Mouse (Mus musculus): ENCODE data around the gene Myh7b. TPM values are rescaled to one million over a fixed set of nuclear protein-coding genes. Genes with fewer than 3 reads are reported as not detected.
A peak's percentile ranks its signal among the peaks of the same experiment; 100 is the strongest.

The Myh7b gene
- polyA plus RNA-seq, 1 experiment from 2014 or later: 0.34 TPM

DNA sequence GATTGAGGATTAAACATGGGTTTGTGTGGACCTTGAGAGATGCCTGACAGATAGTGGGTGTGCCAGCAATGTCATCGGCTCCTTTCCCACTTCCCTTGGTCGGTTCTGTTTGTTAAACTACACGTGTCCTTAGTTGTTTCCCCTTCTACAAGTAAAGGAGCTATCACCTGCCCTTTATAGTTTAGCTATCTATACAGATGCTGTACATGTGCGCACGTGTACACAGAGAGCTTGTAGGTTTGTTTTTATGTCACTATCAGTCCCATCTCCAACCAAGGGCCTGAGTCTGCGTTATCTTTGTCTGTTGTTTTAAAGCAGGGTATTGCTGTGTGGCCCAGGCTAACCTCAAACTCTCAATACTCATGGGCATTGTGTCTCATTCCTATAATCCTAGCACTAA is 13.0 kb downstream of the Myh7b start:
- H3K4me2 ChIP-seq (ENCODE audit: low read depth, low read length): no peak overlapping the region
- H3K4me1 ChIP-seq (ENCODE audit: control insufficient read depth, insufficient read depth, low read length): no peaks in the 10 kb centered on the region
- no peak for DNase-seq (ENCODE audit: low spot score)
- H3K27me3 ChIP-seq (ENCODE audit: control insufficient read depth, insufficient read depth, low read length): peaks cover 17% of the 10 kb centered on the region
- no peak overlapping the region for H3K4me3 ChIP-seq (ENCODE audit: low read depth, low read length)
- WGBS: 91% methylated on average over 6 of the region's 6 CpGs
- H3K36me3 ChIP-seq (replicated peaks; ENCODE audit: control insufficient read depth, insufficient read depth, low read depth, low read length): no peaks in the 10 kb centered on the region
- no peak overlapping the region for H3K27ac ChIP-seq (replicated peaks; ENCODE audit: low read depth, low read length)
- H3K9ac ChIP-seq (replicated peaks; ENCODE audit: low read length): no peak overlapping the region
- H3K9me3 ChIP-seq (replicated peaks; ENCODE audit: control insufficient read depth, low read length): no peaks in the 10 kb centered on the region
- no peak for ATAC-seq (replicated peaks; ENCODE audit: insufficient number of reproducible peaks, low FRiP score, low TSS enrichment, low read depth)

DNA sequence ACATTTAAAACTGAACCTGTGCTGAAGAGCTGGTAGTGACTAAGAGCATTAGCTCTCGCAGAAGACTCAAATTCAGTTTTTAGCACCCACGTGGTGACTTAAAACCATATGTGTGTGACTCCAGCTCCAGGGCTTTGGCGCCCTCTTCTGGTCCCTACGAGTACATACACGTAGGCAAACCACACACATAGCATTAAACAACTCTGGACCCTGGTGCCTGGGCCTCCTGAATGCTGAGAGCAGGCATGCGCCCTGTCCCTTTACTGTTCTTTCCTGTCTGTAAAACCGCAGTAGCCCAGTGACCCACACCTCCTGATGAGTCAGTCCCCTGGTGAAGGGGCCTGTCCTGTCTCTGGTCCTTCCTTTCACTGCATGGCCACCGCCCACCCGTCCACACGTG is 13.7 kb downstream of the Myh7b start:
- no peaks in the 10 kb centered on the region for H3K36me3 ChIP-seq (replicated peaks; ENCODE audit: control insufficient read depth, insufficient read depth, low read depth, low read length)
- H3K4me1 ChIP-seq (ENCODE audit: control insufficient read depth, insufficient read depth, low read length): no peaks in the 10 kb centered on the region; the same call in none of the 2 replicates
- H3K9me3 ChIP-seq (replicated peaks; ENCODE audit: control insufficient read depth, low read length): no peaks in the 10 kb centered on the region
- no peak overlapping the region for H3K9ac ChIP-seq (replicated peaks; ENCODE audit: low read length)
- ATAC-seq (replicated peaks; ENCODE audit: insufficient number of reproducible peaks, low FRiP score, low TSS enrichment, low read depth) (no peak), DNase-seq (ENCODE audit: low spot score) (peak; percentile 69)
- WGBS: 40% methylated on average over 10 of the region's 10 CpGs
- no peak overlapping the region for H3K27ac ChIP-seq (replicated peaks; ENCODE audit: low read depth, low read length)
- H3K4me3 ChIP-seq (ENCODE audit: low read depth, low read length): no peak overlapping the region
- H3K4me2 ChIP-seq (ENCODE audit: low read depth, low read length): no peak overlapping the region
- H3K27me3 ChIP-seq (ENCODE audit: control insufficient read depth, insufficient read depth, low read length): peaks cover 24% of the 10 kb centered on the region

DNA sequence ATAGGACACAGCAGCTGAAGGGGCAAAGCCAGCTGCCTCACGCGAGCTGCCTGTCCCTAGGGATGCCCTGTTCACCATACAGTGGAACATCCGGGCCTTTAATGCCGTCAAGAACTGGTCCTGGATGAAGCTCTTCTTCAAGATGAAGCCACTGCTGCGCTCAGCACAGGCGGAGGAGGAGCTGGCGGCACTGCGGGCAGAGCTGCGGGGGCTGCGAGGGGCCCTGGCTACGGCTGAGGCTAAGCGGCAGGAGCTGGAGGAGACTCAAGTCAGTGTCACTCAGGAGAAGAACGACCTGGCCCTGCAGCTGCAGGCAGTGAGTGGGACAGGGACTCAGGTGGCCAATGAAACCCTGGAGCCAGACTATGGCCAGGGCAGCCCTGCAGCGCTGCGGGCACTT is 15.3 kb downstream of the Myh7b start:
- Histone ChIP-seq H3K27ac (replicated peaks; ENCODE audit: low read depth, low read length) (no peak overlapping the region), H3K27me3 (ENCODE audit: control insufficient read depth, insufficient read depth, low read length) (peaks cover 39% of the 10 kb centered on the region)

DNA sequence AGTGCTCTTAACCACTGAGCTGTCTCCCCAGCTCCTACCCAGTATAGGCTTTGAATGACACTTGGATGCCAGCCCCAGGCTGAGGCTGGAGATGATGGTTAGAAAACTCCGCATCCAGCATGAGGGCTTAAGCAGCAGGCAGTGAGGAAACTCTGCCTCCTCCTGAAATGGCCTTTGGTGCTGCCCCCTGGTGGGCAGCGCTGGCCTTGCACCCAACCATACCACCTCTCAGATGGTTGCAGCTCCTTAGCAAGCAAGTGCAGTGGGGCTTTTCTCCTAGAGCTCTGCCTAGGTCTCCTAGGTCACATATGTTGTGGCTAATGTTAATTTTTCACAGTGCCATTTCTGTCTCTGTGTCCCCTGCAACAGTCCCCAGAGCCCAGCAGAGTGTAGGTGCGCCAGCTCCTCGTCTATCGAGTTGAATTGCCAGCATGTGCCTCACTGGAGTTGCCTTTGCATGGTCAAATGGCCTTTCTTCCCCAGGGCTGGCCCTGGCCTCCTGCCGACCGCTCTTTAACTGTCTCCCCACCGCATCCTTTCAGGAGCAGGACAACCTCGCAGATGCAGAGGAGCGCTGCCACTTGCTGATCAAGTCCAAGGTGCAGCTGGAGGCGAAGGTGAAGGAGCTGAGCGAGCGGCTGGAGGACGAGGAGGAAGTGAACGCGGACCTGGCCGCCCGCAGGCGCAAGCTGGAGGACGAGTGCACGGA is 16.2 kb downstream of the Myh7b start:
- peaks cover 48% of the 10 kb centered on the region for H3K27me3 ChIP-seq (ENCODE audit: control insufficient read depth, insufficient read depth, low read length)

More for the DNA sequence above, 15.3 kb downstream of the Myh7b start:
- Histone ChIP-seq H3K9ac (replicated peaks; ENCODE audit: low read length) (no peak overlapping the region), H3K9me3 (replicated peaks; ENCODE audit: control insufficient read depth, low read length) (no peaks in the 10 kb centered on the region), H3K4me1 (ENCODE audit: control insufficient read depth, insufficient read depth, low read length) (no peaks in the 10 kb centered on the region; the same call in none of the 2 replicates), H3K4me3 (ENCODE audit: low read depth, low read length) (no peak overlapping the region), H3K36me3 (replicated peaks; ENCODE audit: control insufficient read depth, insufficient read depth, low read depth, low read length) (no peaks in the 10 kb centered on the region), H3K4me2 (ENCODE audit: low read depth, low read length) (no peak overlapping the region)
- DNase-seq (ENCODE audit: low spot score): no peak
- ATAC-seq (replicated peaks; ENCODE audit: insufficient number of reproducible peaks, low FRiP score, low TSS enrichment, low read depth): no peak
- 46% methylated on average over 15 of the region's 15 CpGs for WGBS

DNA sequence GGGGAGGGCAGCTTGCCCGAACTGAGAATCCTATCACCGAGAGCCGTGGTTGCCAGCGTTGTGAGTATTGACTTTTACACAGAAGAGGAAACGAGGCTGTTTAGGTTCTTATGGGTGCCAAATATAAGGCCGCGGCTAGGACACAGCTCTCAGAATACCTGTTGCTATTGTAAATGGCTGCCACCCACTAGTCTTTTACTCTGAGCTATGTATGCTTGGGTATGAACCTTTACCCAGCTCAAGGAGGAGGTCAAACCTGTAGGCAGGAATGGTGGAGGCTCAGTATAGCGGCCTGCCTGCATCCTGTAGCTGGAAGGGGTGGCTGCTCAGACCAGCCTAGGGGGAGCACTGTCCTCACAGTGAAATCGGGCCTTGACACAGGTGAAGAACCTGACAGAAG is 17.1 kb downstream of the Myh7b start:
- Histone ChIP-seq H3K4me2 (ENCODE audit: low read depth, low read length) (no peak overlapping the region), H3K27ac (replicated peaks; ENCODE audit: low read depth, low read length) (no peak overlapping the region), H3K4me3 (ENCODE audit: low read depth, low read length) (no peak overlapping the region), H3K9ac (replicated peaks; ENCODE audit: low read length) (no peak overlapping the region), H3K9me3 (replicated peaks; ENCODE audit: control insufficient read depth, low read length) (no peaks in the 10 kb centered on the region), H3K4me1 (ENCODE audit: control insufficient read depth, insufficient read depth, low read length) (no peaks in the 10 kb centered on the region; the same call in none of the 2 replicates), H3K36me3 (replicated peaks; ENCODE audit: control insufficient read depth, insufficient read depth, low read depth, low read length) (no peaks in the 10 kb centered on the region), H3K27me3 (ENCODE audit: control insufficient read depth, insufficient read depth, low read length) (peaks cover 54% of the 10 kb centered on the region)
- DNase-seq (ENCODE audit: low spot score) (no peak), ATAC-seq (replicated peaks; ENCODE audit: insufficient number of reproducible peaks, low FRiP score, low TSS enrichment, low read depth) (no peak)
- WGBS: 78% methylated on average over 9 of the region's 9 CpGs

More for the DNA sequence above, 16.2 kb downstream of the Myh7b start:
- DNase-seq (ENCODE audit: low spot score) (peak; percentile 83), ATAC-seq (replicated peaks; ENCODE audit: insufficient number of reproducible peaks, low FRiP score, low TSS enrichment, low read depth) (no peak)
- Histone ChIP-seq H3K9me3 (replicated peaks; ENCODE audit: control insufficient read depth, low read length) (no peaks in the 10 kb centered on the region), H3K36me3 (replicated peaks; ENCODE audit: control insufficient read depth, insufficient read depth, low read depth, low read length) (no peaks in the 10 kb centered on the region), H3K4me3 (ENCODE audit: low read depth, low read length) (no peak overlapping the region), H3K4me1 (ENCODE audit: control insufficient read depth, insufficient read depth, low read length) (no peaks in the 10 kb centered on the region; the same call in none of the 2 replicates), H3K4me2 (ENCODE audit: low read depth, low read length) (no peak overlapping the region), H3K27ac (replicated peaks; ENCODE audit: low read depth, low read length) (no peak overlapping the region), H3K9ac (replicated peaks; ENCODE audit: low read length) (no peak overlapping the region)
- WGBS: 36% methylated on average over 21 of the region's 21 CpGs

DNA sequence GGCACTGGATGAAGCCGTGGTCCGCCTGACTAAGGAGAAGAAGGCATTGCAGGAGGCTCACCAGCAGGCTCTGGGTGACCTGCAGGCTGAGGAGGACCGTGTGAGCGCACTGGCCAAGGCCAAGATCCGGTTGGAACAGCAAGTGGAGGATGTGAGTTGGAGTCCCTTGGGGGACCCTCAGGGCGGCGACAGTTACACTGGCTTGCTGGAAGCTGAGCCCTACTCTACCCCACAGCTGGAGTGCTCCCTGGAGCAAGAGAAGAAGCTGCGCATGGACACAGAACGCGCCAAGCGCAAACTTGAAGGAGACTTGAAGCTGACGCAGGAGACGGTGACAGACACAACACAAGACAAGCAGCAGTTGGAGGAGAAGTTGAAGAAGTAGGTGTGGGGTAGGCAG is 17.5 kb downstream of the Myh7b start:
- DNase-seq (ENCODE audit: low spot score): no peak
- ATAC-seq (replicated peaks; ENCODE audit: insufficient number of reproducible peaks, low FRiP score, low TSS enrichment, low read depth): no peak
- no peaks in the 10 kb centered on the region; the same call in 1 of the 2 replicates for H3K36me3 ChIP-seq (replicated peaks; ENCODE audit: control insufficient read depth, insufficient read depth, low read depth, low read length)
- no peaks in the 10 kb centered on the region for H3K9me3 ChIP-seq (replicated peaks; ENCODE audit: control insufficient read depth, low read length)
- no peak overlapping the region for H3K27ac ChIP-seq (replicated peaks; ENCODE audit: low read depth, low read length)
- no peaks in the 10 kb centered on the region; the same call in none of the 2 replicates for H3K4me1 ChIP-seq (ENCODE audit: control insufficient read depth, insufficient read depth, low read length)
- no peak overlapping the region for H3K4me3 ChIP-seq (ENCODE audit: low read depth, low read length)
- peaks cover 54% of the 10 kb centered on the region for H3K27me3 ChIP-seq (ENCODE audit: control insufficient read depth, insufficient read depth, low read length)
- H3K9ac ChIP-seq (replicated peaks; ENCODE audit: low read length): no peak overlapping the region
- no peak overlapping the region; the same call in 1 of the 2 replicates for H3K4me2 ChIP-seq (ENCODE audit: low read depth, low read length)
- WGBS: 62% methylated on average over 13 of the region's 13 CpGs

DNA sequence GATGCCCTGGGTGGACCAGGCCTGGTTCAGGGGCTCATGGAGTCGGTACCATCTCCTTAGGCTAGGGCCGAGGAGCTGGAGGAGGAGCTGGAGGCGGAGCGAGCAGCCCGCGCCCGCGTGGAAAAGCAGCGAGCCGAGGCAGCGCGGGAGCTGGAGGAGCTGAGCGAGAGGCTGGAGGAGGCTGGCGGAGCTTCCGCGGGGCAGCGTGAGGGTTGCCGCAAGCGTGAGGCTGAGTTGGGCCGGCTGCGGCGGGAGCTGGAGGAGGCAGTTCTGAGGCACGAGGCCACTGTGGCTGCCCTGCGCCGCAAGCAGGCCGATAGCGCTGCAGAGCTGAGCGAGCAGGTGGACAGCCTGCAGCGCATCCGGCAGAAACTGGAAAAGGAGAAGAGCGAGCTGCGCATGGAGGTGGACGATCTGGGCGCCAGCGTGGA is 18.2 kb downstream of the Myh7b start:
- ATAC-seq (replicated peaks; ENCODE audit: insufficient number of reproducible peaks, low FRiP score, low TSS enrichment, low read depth): 0 out of 2 replicates have a peak, but pooled peaks have one; percentile 10

DNA sequence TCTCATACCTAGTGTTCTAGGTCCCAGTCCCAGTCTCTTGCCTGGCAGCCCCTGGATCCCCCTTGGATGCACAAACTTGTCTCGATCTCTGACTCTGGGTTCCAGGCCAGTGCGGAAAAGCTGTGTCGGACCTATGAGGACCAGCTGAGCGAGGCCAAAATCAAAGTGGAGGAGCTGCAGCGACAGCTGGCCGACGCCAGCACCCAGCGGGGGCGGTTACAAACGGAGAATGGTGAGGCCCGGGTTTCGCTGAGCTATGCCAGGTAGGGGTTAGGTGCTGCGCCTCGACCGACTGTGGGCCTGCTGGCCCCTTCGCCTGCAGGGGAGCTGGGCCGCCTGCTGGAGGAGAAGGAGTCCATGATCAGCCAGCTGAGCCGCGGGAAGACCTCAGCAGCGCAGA is 19.1 kb downstream of the Myh7b start:
- no peaks in the 10 kb centered on the region; the same call in none of the 2 replicates for H3K4me1 ChIP-seq (ENCODE audit: control insufficient read depth, insufficient read depth, low read length)
- WGBS: 20% methylated on average over 20 of the region's 20 CpGs
- DNase-seq (ENCODE audit: low spot score) (peak; percentile 20), ATAC-seq (replicated peaks; ENCODE audit: insufficient number of reproducible peaks, low FRiP score, low TSS enrichment, low read depth) (no peak)
- H3K4me2 ChIP-seq (ENCODE audit: low read depth, low read length): no peak overlapping the region
- H3K4me3 ChIP-seq (ENCODE audit: low read depth, low read length): no peak overlapping the region
- no peak overlapping the region for H3K9ac ChIP-seq (replicated peaks; ENCODE audit: low read length)
- peaks cover 54% of the 10 kb centered on the region for H3K27me3 ChIP-seq (ENCODE audit: control insufficient read depth, insufficient read depth, low read length)
- no peak overlapping the region for H3K27ac ChIP-seq (replicated peaks; ENCODE audit: low read depth, low read length)
- peaks cover 9% of the 10 kb centered on the region; the same call in 1 of the 2 replicates for H3K36me3 ChIP-seq (replicated peaks; ENCODE audit: control insufficient read depth, insufficient read depth, low read depth, low read length)
- no peaks in the 10 kb centered on the region for H3K9me3 ChIP-seq (replicated peaks; ENCODE audit: control insufficient read depth, low read length)

More for the DNA sequence above, 18.2 kb downstream of the Myh7b start:
- H3K27ac ChIP-seq (replicated peaks; ENCODE audit: low read depth, low read length): no peak overlapping the region
- no peaks in the 10 kb centered on the region for H3K9me3 ChIP-seq (replicated peaks; ENCODE audit: control insufficient read depth, low read length)
- H3K4me2 ChIP-seq (ENCODE audit: low read depth, low read length): peak overlapping the region; percentile 85
- H3K9ac ChIP-seq (replicated peaks; ENCODE audit: low read length): peak overlapping the region; percentile 51
- peaks cover 54% of the 10 kb centered on the region for H3K27me3 ChIP-seq (ENCODE audit: control insufficient read depth, insufficient read depth, low read length)
- peaks cover 1% of the 10 kb centered on the region; the same call in 1 of the 2 replicates for H3K36me3 ChIP-seq (replicated peaks; ENCODE audit: control insufficient read depth, insufficient read depth, low read depth, low read length)
- peak; percentile 63 for DNase-seq (ENCODE audit: low spot score)
- peak overlapping the region; percentile 29 for H3K4me3 ChIP-seq (ENCODE audit: low read depth, low read length)
- 2% methylated on average over 35 of the region's 35 CpGs for WGBS
- no peaks in the 10 kb centered on the region; the same call in none of the 2 replicates for H3K4me1 ChIP-seq (ENCODE audit: control insufficient read depth, insufficient read depth, low read length)

Data from embryonic facial prominence, embryonic 11.5 days (tissue).